Comparison of ENCODE assay signal across 28 mouse cellular contexts in the genomic region with DNA sequence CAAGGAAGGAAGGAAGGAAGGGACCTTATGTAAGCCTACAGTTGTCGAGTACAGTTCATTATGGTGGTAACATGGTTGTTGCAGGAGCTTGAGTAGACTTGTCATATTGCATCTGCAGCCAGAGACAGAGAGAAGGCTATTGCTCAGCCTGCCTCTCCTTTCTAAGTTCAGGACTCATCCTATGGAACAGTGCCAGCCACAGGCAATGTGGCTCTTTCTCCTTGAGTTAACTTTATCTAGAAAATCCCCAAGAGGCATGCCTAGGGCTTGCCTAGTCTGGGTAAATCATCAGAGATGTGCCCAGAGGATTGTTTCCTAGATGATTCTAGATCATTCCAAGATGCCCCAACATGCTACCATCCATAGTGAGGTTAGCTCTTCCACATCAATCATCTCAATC.
"Had no signal": no experiment of that assay in that cellular context is flagged by ENCODE, and none has a peak within 500 bp of the region (broad histone marks: within the 10 kb centered on the region; RNA-seq: fewer than 3 reads in every experiment).

No protein-coding gene starts in this region.

- H3K27ac ChIP-seq: heart, adult 2 months; heart, embryonic 13.5 days; heart, embryonic 15.5 days; hindbrain, embryonic 10.5 days; hindbrain, embryonic 12.5 days; hindbrain, embryonic 14.5 days; intestine, embryonic 15.5 days; layer of hippocampus, adult 2 months; left cerebral cortex, adult 2 months; limb, embryonic 10.5 days; limb, embryonic 12.5 days; liver, embryonic 13.5 days had no signal

- DNase-seq: gastrocnemius, postnatal 14 days; gastrocnemius, postnatal 36 days; heart, adult 11 months; heart, adult 2 months; heart, postnatal 14 days; heart, postnatal 36 days; kidney, adult 18-20 months; kidney, adult 8-10 months; kidney, postnatal 10 days; kidney, postnatal 25 days; kidney, postnatal 4 days; liver; liver, embryonic 13.5 days had no signal

- ATAC-seq: hindbrain, embryonic 16.5 days; inflammation-experienced regulatory T-cells, adult 6 months; intestine, embryonic 15.5 days; intestine, postnatal 0 days had no signal

- H3K9me3 ChIP-seq: heart, embryonic 13.5 days; heart, embryonic 15.5 days; hindbrain, embryonic 10.5 days; hindbrain, embryonic 12.5 days; intestine, embryonic 15.5 days; limb, embryonic 10.5 days; limb, embryonic 12.5 days; liver, embryonic 13.5 days had no signal

- H3K4me1 ChIP-seq: hindbrain, embryonic 10.5 days; hindbrain, embryonic 12.5 days; intestine, embryonic 15.5 days; limb, embryonic 10.5 days; limb, embryonic 12.5 days; liver, embryonic 13.5 days had no signal

- H3K27me3 ChIP-seq: heart, embryonic 13.5 days; heart, embryonic 15.5 days; hindbrain, embryonic 12.5 days; intestine, embryonic 15.5 days; limb, embryonic 12.5 days; liver, embryonic 13.5 days had no signal

- H3K9ac ChIP-seq: heart, embryonic 13.5 days; heart, embryonic 15.5 days; hindbrain, embryonic 12.5 days; hindbrain, embryonic 14.5 days; intestine, embryonic 15.5 days; limb, embryonic 12.5 days; liver, embryonic 13.5 days had no signal

- H3K36me3 ChIP-seq: heart, embryonic 13.5 days; heart, embryonic 15.5 days; hindbrain, embryonic 10.5 days; hindbrain, embryonic 12.5 days; intestine, embryonic 15.5 days; limb, embryonic 10.5 days; limb, embryonic 12.5 days; liver, embryonic 13.5 days had no signal

- H3K4me3 ChIP-seq: heart, adult 2 months; heart, embryonic 13.5 days; heart, embryonic 15.5 days; hindbrain, embryonic 10.5 days; hindbrain, embryonic 12.5 days; intestine, embryonic 15.5 days; layer of hippocampus, adult 2 months; left cerebral cortex, adult 2 months; limb, embryonic 10.5 days; limb, embryonic 12.5 days; liver, embryonic 13.5 days had no signal

- H3K4me2 ChIP-seq: heart, embryonic 11.5 days; heart, embryonic 13.5 days; heart, embryonic 15.5 days; hindbrain, embryonic 12.5 days; hindbrain, embryonic 14.5 days; intestine, embryonic 15.5 days; limb, embryonic 12.5 days; liver, embryonic 11.5 days; liver, embryonic 13.5 days had no signal
